Mouse (Mus musculus): ENCODE measurements around the gene Gm11027. TPM values are rescaled to one million over a fixed set of nuclear protein-coding genes. Genes with fewer than 3 reads are reported as not detected.

The Gm11027 gene
- total RNA-seq, 2 experiments from 2014 or later = not detected

GRCm38 (mm10) chr12:116278541-116278940 lies 3.4 kb downstream of the Gm11027 start:
- no peak for DNase-seq (ENCODE audit: extremely low spot score in 1 of 2, low spot score in 1 of 2)

GRCm38 (mm10) chr12:116279181-116279580 lies 4.0 kb downstream of the Gm11027 start:
- DNase-seq (ENCODE audit: extremely low spot score in 1 of 2, low spot score in 1 of 2) = no peak

GRCm38 (mm10) chr12:116280149-116280652 lies 5.0 kb downstream of the Gm11027 start:
- DNase-seq (ENCODE audit: extremely low spot score in 1 of 2, low spot score in 1 of 2) = no peak

- DNase-seq (ENCODE audit: extremely low spot score in 1 of 2, low spot score in 1 of 2) = peak; percentile 99 to 100
Observed at GRCm38 (mm10) chr12:116280653-116281364, 5.6 kb downstream of the Gm11027 start, which contains the start of gene Esyt2. Esyt2 (plus strand) TSS chr12:116281196.

GRCm38 (mm10) chr12:116281427-116282281 lies 6.5 kb downstream of the Gm11027 start:
- DNase-seq (ENCODE audit: extremely low spot score in 1 of 2, low spot score in 1 of 2) = peak in 1 of 2 experiments; percentile 10

GRCm38 (mm10) chr12:116282856-116283255 lies 7.7 kb downstream of the Gm11027 start:
- no peak for DNase-seq (ENCODE audit: extremely low spot score in 1 of 2, low spot score in 1 of 2)

GRCm38 (mm10) chr12:116283511-116283910 lies 8.3 kb downstream of the Gm11027 start:
- DNase-seq (ENCODE audit: extremely low spot score in 1 of 2, low spot score in 1 of 2) = no peak

- DNase-seq (ENCODE audit: extremely low spot score in 1 of 2, low spot score in 1 of 2) = no peak
Observed at GRCm38 (mm10) chr12:116293185-116293584, 18.0 kb downstream of the Gm11027 start.

GRCm38 (mm10) chr12:116293599-116294292 lies 18.6 kb downstream of the Gm11027 start:
- no peak for DNase-seq (ENCODE audit: extremely low spot score in 1 of 2, low spot score in 1 of 2)

- DNase-seq (ENCODE audit: extremely low spot score in 1 of 2, low spot score in 1 of 2) = no peak
Observed at GRCm38 (mm10) chr12:116299906-116300305, 24.7 kb downstream of the Gm11027 start.

GRCm38 (mm10) chr12:116302181-116302580 lies 27.0 kb downstream of the Gm11027 start:
- DNase-seq (ENCODE audit: extremely low spot score in 1 of 2, low spot score in 1 of 2) = no peak

- no peak for DNase-seq (ENCODE audit: extremely low spot score in 1 of 2, low spot score in 1 of 2)
Observed at GRCm38 (mm10) chr12:116306042-116306441, 30.9 kb downstream of the Gm11027 start.

- DNase-seq (ENCODE audit: extremely low spot score in 1 of 2, low spot score in 1 of 2) = no peak
Observed at GRCm38 (mm10) chr12:116307870-116308269, 32.7 kb downstream of the Gm11027 start.

- no peak for DNase-seq (ENCODE audit: extremely low spot score in 1 of 2, low spot score in 1 of 2)
Observed at GRCm38 (mm10) chr12:116308612-116309011, 33.4 kb downstream of the Gm11027 start.

- DNase-seq (ENCODE audit: extremely low spot score in 1 of 2, low spot score in 1 of 2) = no peak
Observed at GRCm38 (mm10) chr12:116313816-116314215, 38.6 kb downstream of the Gm11027 start.

- no peak for DNase-seq (ENCODE audit: extremely low spot score in 1 of 2, low spot score in 1 of 2)
Observed at GRCm38 (mm10) chr12:116315498-116315897, 40.3 kb downstream of the Gm11027 start.

- DNase-seq (ENCODE audit: extremely low spot score in 1 of 2, low spot score in 1 of 2) = no peak
Observed at GRCm38 (mm10) chr12:116317818-116318217, 42.6 kb downstream of the Gm11027 start.

Measured in layer of hippocampus, postnatal 25 days (tissue).